Mouse (Mus musculus) CH12.LX (cell line): ENCODE measurements around the gene Pfn1. TPM values are rescaled to one million over a fixed set of nuclear protein-coding genes. Genes with fewer than 3 reads are reported as not detected.

Experiments
- DNase-seq: peaks from one replicate; pipeline ENCODE4 v3.0.0-alpha.2; 2013; ENCODE audit errors: extremely low read depth
- H3K27ac ChIP-seq: 2 replicates; pipeline ENCODE4 v1.5.1; 2012; ENCODE audit warnings: low read depth, mild to moderate bottlenecking, control low read depth, moderate library complexity; ENCODE audit not compliant: insufficient read depth
- H3K27me3 ChIP-seq: replicated peaks from 2 replicates; pipeline ENCODE3; 2012; ENCODE audit warnings: inconsistent platforms
- H3K36me3 ChIP-seq, 2 experiments: replicated peaks in 1 of 2; 2 replicates each; pipeline versions ENCODE3 to v1.6.1; 2012; ENCODE audit warnings: inconsistent platforms in 1 of 2, low read length in 1 of 2, mild to moderate bottlenecking in 1 of 2, mixed read lengths in 1 of 2, moderate library complexity in 1 of 2; ENCODE audit not compliant: control insufficient read depth in 1 of 2, insufficient read depth in 1 of 2
- H3K4me1 ChIP-seq, 2 experiments: 2 replicates each; pipeline ENCODE4 v1.6.1; 2012; ENCODE audit warnings: inconsistent platforms in 1 of 2, moderate library complexity in 1 of 2; ENCODE audit not compliant: insufficient read depth in 2 of 2, control insufficient read depth in 1 of 2
- H3K4me2 ChIP-seq: 2 replicates; pipeline ENCODE4 v1.6.1; 2012; ENCODE audit warnings: low read depth, mild to moderate bottlenecking, control low read depth; ENCODE audit not compliant: poor library complexity, insufficient read depth, severe bottlenecking
- H3K4me3 ChIP-seq, 3 experiments: fragments of 150-350 bp in 1 of 3; sonication (generic) in 1 of 3; replicated peaks in 1 of 3; 2 replicates each; pipeline versions ENCODE3 to v1.5.1; 2011 to 2012; ENCODE audit warnings: low read depth in 2 of 3, low read length in 2 of 3, mild to moderate bottlenecking in 2 of 3, moderate library complexity in 2 of 3, control low read depth in 1 of 3, improper control_type of control experiment in 1 of 3, inconsistent platforms in 1 of 3, mixed read lengths in 1 of 3; ENCODE audit not compliant: poor library complexity in 1 of 3
- H3K79me2 ChIP-seq: replicated peaks from 2 replicates; pipeline ENCODE4 v1.6.1; 2012; ENCODE audit warnings: mild to moderate bottlenecking, moderate library complexity; ENCODE audit not compliant: control insufficient read depth, poor library complexity, insufficient read depth, severe bottlenecking; ENCODE audit errors: extremely low read depth
- H3K9ac ChIP-seq: 2 replicates; pipeline ENCODE4 v1.6.1; 2012; ENCODE audit warnings: low read depth, mild to moderate bottlenecking, control low read depth, moderate library complexity; ENCODE audit not compliant: insufficient read depth
- H3K9me3 ChIP-seq: replicated peaks from 2 replicates; pipeline ENCODE3; 2012; ENCODE audit warnings: low read length, inconsistent platforms, mixed read lengths
- BHLHE40 ChIP-seq: IDR thresholded peaks from 2 replicates; pipeline ENCODE4 v1.6.1; 2011; ENCODE audit warnings: mild to moderate bottlenecking, low read depth, low read length, improper control_type of control experiment
- CHD2 ChIP-seq: IDR thresholded peaks from 2 replicates; pipeline ENCODE4 v1.6.1; 2011; ENCODE audit warnings: low read length, improper control_type of control experiment
- CTCF ChIP-seq, 2 experiments: IDR thresholded peaks in 1 of 2; conservative IDR thresholded peaks in 1 of 2; 2 replicates each; pipeline ENCODE4 v1.5.1; 2011 to 2012; ENCODE audit warnings: low read depth in 2 of 2, low read length in 2 of 2, improper control_type of control experiment in 1 of 2, inconsistent platforms in 1 of 2, mild to moderate bottlenecking in 1 of 2, moderate library complexity in 1 of 2
- E2F4 ChIP-seq: IDR thresholded peaks from 2 replicates; pipeline ENCODE4 v1.6.1; 2011; ENCODE audit warnings: low read depth, low read length, improper control_type of control experiment; ENCODE audit not compliant: insufficient replicate concordance
- ELF1 ChIP-seq: IDR thresholded peaks from 2 replicates; pipeline ENCODE4 v1.6.1; 2014; ENCODE audit warnings: low read depth, mild to moderate bottlenecking, inconsistent platforms, low read length, improper control_type of control experiment
- EP300 ChIP-seq: IDR thresholded peaks from 2 replicates; pipeline ENCODE4 v1.6.1; 2011; ENCODE audit warnings: low read length, improper control_type of control experiment
- GABPA ChIP-seq: IDR thresholded peaks from 2 replicates; pipeline ENCODE4 v1.6.1; 2012; ENCODE audit warnings: low read depth, low read length, improper control_type of control experiment, inconsistent platforms; ENCODE audit not compliant: insufficient replicate concordance
- IRF4 ChIP-seq: IDR thresholded peaks from 2 replicates; pipeline ENCODE4 v1.6.1; 2014; ENCODE audit warnings: low read depth, mild to moderate bottlenecking, inconsistent platforms, low read length, improper control_type of control experiment
- JUN ChIP-seq: IDR thresholded peaks from 2 replicates; pipeline ENCODE4 v1.6.1; 2011; ENCODE audit warnings: low read depth, mild to moderate bottlenecking, low read length, improper control_type of control experiment, moderate library complexity; ENCODE audit not compliant: insufficient read depth
- KAT2A ChIP-seq: IDR thresholded peaks from 2 replicates; pipeline ENCODE4 v1.6.1; 2012; ENCODE audit warnings: low read length, improper control_type of control experiment, inconsistent platforms; ENCODE audit not compliant: insufficient replicate concordance
- MAFK ChIP-seq: IDR thresholded peaks from 2 replicates; pipeline ENCODE4 v1.6.1; 2011; ENCODE audit warnings: low read length, improper control_type of control experiment; ENCODE audit not compliant: insufficient replicate concordance
- MAX ChIP-seq: IDR thresholded peaks from 2 replicates; pipeline ENCODE4 v1.6.1; 2011; ENCODE audit warnings: low read length, improper control_type of control experiment
- MAZ ChIP-seq: IDR thresholded peaks from 2 replicates; pipeline ENCODE4 v1.6.1; 2012; ENCODE audit warnings: low read depth, mild to moderate bottlenecking, inconsistent platforms, low read length, improper control_type of control experiment, moderate library complexity
- MEF2A ChIP-seq: IDR thresholded peaks from 2 replicates; pipeline ENCODE4 v1.6.1; 2014; ENCODE audit warnings: low read depth, mild to moderate bottlenecking, inconsistent platforms, low read length, improper control_type of control experiment, borderline replicate concordance
- MXI1 ChIP-seq: IDR thresholded peaks from 2 replicates; pipeline ENCODE4 v1.6.1; 2011; ENCODE audit warnings: mild to moderate bottlenecking, low read depth, low read length, improper control_type of control experiment
- MYC ChIP-seq: IDR thresholded peaks from 2 replicates; pipeline ENCODE4 v1.6.1; 2011; ENCODE audit warnings: low read depth, mild to moderate bottlenecking, improper control_type of control experiment, low read length
- NELFE ChIP-seq: IDR thresholded peaks from 2 replicates; pipeline ENCODE4 v1.6.1; 2011; ENCODE audit warnings: low read depth, low read length, improper control_type of control experiment
- NRF1 ChIP-seq: IDR thresholded peaks from 2 replicates; pipeline ENCODE4 v1.6.1; 2014; ENCODE audit warnings: low read depth, mild to moderate bottlenecking, inconsistent platforms, low read length, improper control_type of control experiment, moderate library complexity
- PAX5 ChIP-seq: IDR thresholded peaks from 2 replicates; pipeline ENCODE4 v1.6.1; 2012; ENCODE audit warnings: low read length, inconsistent platforms, mixed read lengths
- POLR2A ChIP-seq: IDR thresholded peaks from 2 replicates; pipeline ENCODE4 v1.6.1; 2011; ENCODE audit warnings: low read depth, mild to moderate bottlenecking, improper control_type of control experiment, low read length
- RAD21 ChIP-seq: IDR thresholded peaks from 2 replicates; pipeline ENCODE4 v1.6.1; 2011; ENCODE audit warnings: low read depth, mild to moderate bottlenecking, low read length, improper control_type of control experiment, moderate library complexity
- SIN3A ChIP-seq: IDR thresholded peaks from 2 replicates; pipeline ENCODE4 v1.6.1; 2012; ENCODE audit warnings: low read length, improper control_type of control experiment, inconsistent platforms
- SMC3 ChIP-seq: IDR thresholded peaks from 2 replicates; pipeline ENCODE4 v1.6.1; 2011; ENCODE audit warnings: low read depth, low read length, improper control_type of control experiment
- TBP ChIP-seq: conservative IDR thresholded peaks from 2 replicates; pipeline ENCODE4 v1.6.1; 2011; ENCODE audit warnings: low read depth, low read length, improper control_type of control experiment
- TCF12 ChIP-seq: IDR thresholded peaks from 2 replicates; pipeline ENCODE4 v1.6.1; 2014; ENCODE audit warnings: low read depth, mild to moderate bottlenecking, inconsistent platforms, low read length, improper control_type of control experiment
- UBTF ChIP-seq: IDR thresholded peaks from 2 replicates; pipeline ENCODE4 v1.6.1; 2012; ENCODE audit warnings: low read depth, mild to moderate bottlenecking, inconsistent platforms, low read length, improper control_type of control experiment, moderate library complexity
- USF1 ChIP-seq: IDR thresholded peaks from 2 replicates; pipeline ENCODE4 v1.6.1; 2014; ENCODE audit warnings: low read depth, mild to moderate bottlenecking, inconsistent platforms, low read length, improper control_type of control experiment
- USF2 ChIP-seq: conservative IDR thresholded peaks from 2 replicates; pipeline ENCODE4 v1.6.1; 2011; ENCODE audit warnings: low read depth, low read length, improper control_type of control experiment
- ZMIZ1 ChIP-seq: IDR thresholded peaks from 2 replicates; pipeline ENCODE4 v1.6.1; 2012; ENCODE audit warnings: low read depth, mild to moderate bottlenecking, inconsistent platforms, low read length, improper control_type of control experiment
- ZNF384 ChIP-seq: IDR thresholded peaks from 2 replicates; pipeline ENCODE4 v1.6.1; 2012; ENCODE audit warnings: low read depth, low read length, improper control_type of control experiment, inconsistent platforms
- dilution Hi-C: fragments of 300-500 bp; cut with MboI; formaldehyde crosslinking; loops from 2 replicates; pipeline ENCODE4 v1.14.3; 2020; ENCODE audit warnings: low sequenced_read_pairs; ENCODE audit not compliant: extremely low pct_unique_long_range_greater_than_20kb, extremely low pct_ligation_motif_present
- in situ Hi-C: fragments of 300-500 bp; cut with MboI; formaldehyde crosslinking; loops from 3 replicates; pipeline ENCODE4 v1.14.3; 2019; ENCODE audit warnings: low sequenced_read_pairs, low pct_ligation_motif_present, low pct_unique_long_range_greater_than_20kb, mixed read lengths
- polyA plus RNA-seq: library from polyadenylated mRNA; unstranded; fragments of >175 nt; gene quantifications from 2 replicates; pipeline ENCODE4 v1.2.1, GENCODE M21; 2012; ENCODE audit warnings: low read depth; ENCODE audit not compliant: insufficient read length
- total RNA-seq, 2 experiments: library from RNA; depleted of rRNA; stranded (reverse); fragments of 300-350 nt in 1 of 2; fragments of >200 nt in 1 of 2; gene quantifications; 2 replicates each; pipeline ENCODE4 v1.2.3; 2012 to 2014

Gene Pfn1
- total RNA-seq (2012; rRNA removed) (1,045 and 1,143 TPM in 2 replicates), total RNA-seq (2014; rRNA removed) (799 and 844 TPM in 2 replicates), polyA plus RNA-seq (2,575 and 2,624 TPM in 2 replicates)

DNA sequence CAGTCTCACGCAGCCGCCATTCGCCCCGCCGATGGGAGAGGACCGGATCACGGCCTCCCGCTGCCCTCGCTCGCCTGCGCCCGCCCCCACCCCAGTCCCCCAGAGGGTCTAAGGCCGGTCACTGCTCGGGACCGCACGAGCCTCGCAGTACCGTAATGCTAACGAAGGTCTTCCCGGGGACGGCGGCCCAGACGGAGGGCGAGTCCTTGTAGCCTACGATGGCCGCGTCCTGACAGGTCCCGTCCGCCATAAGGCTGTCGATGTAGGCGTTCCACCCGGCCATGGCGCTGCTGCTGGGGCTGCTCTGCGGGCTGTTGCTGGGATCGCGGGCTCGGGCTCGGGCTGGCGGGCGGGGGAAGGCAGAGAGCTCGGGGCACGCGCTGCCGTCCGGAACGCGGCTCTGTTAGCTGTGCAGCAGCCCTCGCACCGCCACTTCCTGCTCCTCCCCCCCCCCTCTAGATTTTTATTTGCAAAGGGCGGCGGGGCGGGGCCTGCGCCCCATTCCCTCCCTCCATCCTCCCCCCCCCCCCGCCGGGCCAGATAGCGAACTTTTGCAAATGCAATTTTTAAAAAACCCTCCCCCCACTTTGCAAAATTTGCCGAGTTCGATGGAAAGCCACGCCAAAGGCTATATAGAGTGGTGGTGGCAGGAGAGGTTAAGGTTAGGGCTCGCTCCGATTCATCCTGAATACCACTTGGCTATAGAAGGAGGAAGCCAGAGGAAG is at the start of gene Pfn1:
TSS of gene Pfn1 (minus strand) at position 447 of the 725 bp plus-strand sequence.
- Histone ChIP-seq H3K27me3 (no peaks in the 10 kb centered on the region), H3K9me3 (no peaks in the 10 kb centered on the region), H3K9ac (peak within 1 kb of the TSS; percentile 99)
- in situ Hi-C loops = no loop called here
- TF ChIP-seq CHD2 = peak; percentile 89
- TF ChIP-seq RAD21 = no peak
- TF ChIP-seq UBTF = peak; percentile 51; the same call in 1 of the 2 replicates
- peak; percentile 74 for TF ChIP-seq TBP
- peak; percentile 89 for TF ChIP-seq ELF1
- TF ChIP-seq GABPA = no peak
- TF ChIP-seq ZNF384 = peak; percentile 75
- no peak for TF ChIP-seq E2F4
- TF ChIP-seq MYC = no peak
- no peak for TF ChIP-seq USF1
- no peak for TF ChIP-seq KAT2A
- no peak for TF ChIP-seq PAX5
- TF ChIP-seq NELFE = peak; percentile 94
- peak; percentile 63; the same call in 1 of the 2 replicates for TF ChIP-seq ZMIZ1
- TF ChIP-seq TCF12 = peak; percentile 93
- peak; percentile 11; the same call in 1 of the 2 replicates for TF ChIP-seq MEF2A
- no peak for TF ChIP-seq JUN
- TF ChIP-seq CTCF (conservative IDR thresholded peaks at IDR 0.05 in 1 of 2, IDR thresholded peaks at IDR 0.05 in 1 of 2; ENCODE audit: low read depth in 2 of 2, low read length in 2 of 2) = no peak
- TF ChIP-seq MAZ = peak; percentile 99
- peak; percentile 94 for TF ChIP-seq POLR2A
- TF ChIP-seq, all 38 proteins: peak for 11
- DNase-seq = peak; percentile 95
- dilution Hi-C loops = no loop called here
- H3K79me2 ChIP-seq = peaks cover 50% of the 10 kb centered on the region
- peaks cover 32 to 48% of the 10 kb centered on the region in 2 experiments for H3K36me3 ChIP-seq
- peaks cover 19 to 57% of the 10 kb centered on the region in 2 experiments for H3K4me1 ChIP-seq
- peak within 1 kb of the TSS; percentile 96 for H3K27ac ChIP-seq
- H3K4me3 ChIP-seq = peak within 1 kb of the TSS; percentile 74 to 99 (median 78)
- peak within 1 kb of the TSS; percentile 87 for H3K4me2 ChIP-seq

DNA sequence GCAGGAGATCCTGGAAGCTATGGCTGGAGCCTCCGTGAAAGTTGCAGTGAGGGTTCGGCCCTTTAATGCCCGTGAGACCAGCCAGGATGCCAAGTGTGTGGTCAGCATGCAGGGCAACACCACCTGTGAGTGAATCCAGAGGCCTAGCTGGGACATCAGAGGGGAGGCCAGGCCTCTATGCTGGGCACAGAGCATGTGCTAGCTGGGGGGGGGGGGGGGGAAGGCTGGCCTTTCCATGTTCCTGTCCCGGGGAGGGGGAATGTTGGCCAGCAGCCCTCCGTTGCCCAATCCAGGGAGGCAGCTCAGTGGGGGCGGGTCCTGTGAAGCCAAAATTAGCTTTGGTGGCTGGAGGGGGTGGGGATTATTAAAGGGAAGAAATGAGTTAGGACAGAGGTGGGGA is 48.3 kb upstream of the Pfn1 start:
- no peak overlapping the region for H3K4me3 ChIP-seq
- no peak for DNase-seq
- H3K9ac ChIP-seq = no peak overlapping the region
- H3K9me3 ChIP-seq = no peaks in the 10 kb centered on the region
- 0 out of 2 replicates have a peak, but pooled peaks cover 5% of the 10 kb centered on the region for H3K79me2 ChIP-seq
- no peak overlapping the region for H3K4me2 ChIP-seq
- dilution Hi-C loops (no loop called here), in situ Hi-C loops (no loop called here)
- peaks cover 3% of the 10 kb centered on the region for H3K27me3 ChIP-seq
- H3K4me1 ChIP-seq = peaks cover 9 to 24% of the 10 kb centered on the region in 2 experiments
- H3K36me3 ChIP-seq = peaks cover 39 to 55% of the 10 kb centered on the region in 2 experiments
- TF ChIP-seq ELF1 (no peak), MYC (no peak), SMC3 (no peak), TBP (no peak), MAFK (no peak), MAX (no peak), MEF2A (no peak), UBTF (no peak), SIN3A (no peak), IRF4 (no peak), PAX5 (no peak), NRF1 (no peak), ZMIZ1 (no peak), TCF12 (no peak), EP300 (no peak), KAT2A (no peak), BHLHE40 (no peak), MXI1 (no peak), USF2 (no peak), ZNF384 (no peak)
- no peak overlapping the region for H3K27ac ChIP-seq
